Comparison of ENCODE assay signal across 25 mouse cellular contexts in genomic region chr1:106403011-106403501, GRCm38 (mm10).
A peak's percentile ranks its signal among the peaks of the same experiment; 100 is the strongest.
DNase-seq lines count a peak whose midpoint lies in the region; ATAC-seq lines count a peak whose summit lies in the region.
"Had no signal": no experiment of that assay in that cellular context is flagged by ENCODE, and none has a peak within 500 bp of the region (broad histone marks: within the 10 kb centered on the region; RNA-seq: fewer than 3 reads in every experiment).

No protein-coding gene starts in this region.

- no peak overlapping the region for H3K27ac ChIP-seq in forebrain, embryonic 13.5 days
- H3K27ac ChIP-seq in forebrain, embryonic 12.5 days, result no peak overlapping the region
- H3K27ac ChIP-seq in forebrain, embryonic 14.5 days (ENCODE audit: low read depth, low read length), result no peak overlapping the region
- no peak overlapping the region for H3K27ac ChIP-seq in hindbrain, embryonic 15.5 days (replicated peaks)
- H3K27ac ChIP-seq: heart, embryonic 10.5 days; layer of hippocampus, adult 2 months; neural tube, embryonic 13.5 days had no signal

- no peak overlapping the region for H3K9ac ChIP-seq in forebrain, embryonic 13.5 days
- H3K9ac ChIP-seq in forebrain, embryonic 12.5 days, result no peak overlapping the region
- no peak overlapping the region for H3K9ac ChIP-seq in forebrain, embryonic 14.5 days (ENCODE audit: low read length)
- no peak overlapping the region for H3K9ac ChIP-seq in hindbrain, embryonic 15.5 days
- H3K9ac ChIP-seq: neural tube, embryonic 13.5 days had no signal

- WGBS in forebrain, embryonic 13.5 days, result 37% methylated on average over 6 of the region's 6 CpGs
- 49% methylated on average over 6 of the region's 6 CpGs for WGBS in forebrain, embryonic 12.5 days
- 33% methylated on average over 6 of the region's 6 CpGs for WGBS in forebrain, embryonic 14.5 days
- 28% methylated on average over 6 of the region's 6 CpGs for WGBS in hindbrain, embryonic 15.5 days

- H3K4me2 ChIP-seq in forebrain, embryonic 13.5 days, result no peak overlapping the region
- no peak overlapping the region for H3K4me2 ChIP-seq in forebrain, embryonic 12.5 days
- no peak overlapping the region for H3K4me2 ChIP-seq in forebrain, embryonic 14.5 days (ENCODE audit: low read length)
- H3K4me2 ChIP-seq in hindbrain, embryonic 15.5 days, result no peak overlapping the region
- H3K4me2 ChIP-seq: neural tube, embryonic 13.5 days had no signal

- ATAC-seq in forebrain, embryonic 13.5 days, result peak; percentile 37; the same call in 1 of the 2 replicates
- ATAC-seq in forebrain, embryonic 12.5 days (ENCODE audit: low FRiP score), result no peak
- ATAC-seq in forebrain, embryonic 14.5 days, result peak; percentile 56
- peak; percentile 65 for ATAC-seq in hindbrain, embryonic 15.5 days (ENCODE audit: low FRiP score, low read depth)

- no peaks in the 10 kb centered on the region for H3K9me3 ChIP-seq in forebrain, embryonic 13.5 days (replicated peaks)
- no peaks in the 10 kb centered on the region for H3K9me3 ChIP-seq in forebrain, embryonic 12.5 days
- no peaks in the 10 kb centered on the region for H3K9me3 ChIP-seq in forebrain, embryonic 14.5 days (replicated peaks; ENCODE audit: control insufficient read depth, low read length)
- no peaks in the 10 kb centered on the region for H3K9me3 ChIP-seq in hindbrain, embryonic 15.5 days
- H3K9me3 ChIP-seq: heart, embryonic 10.5 days; neural tube, embryonic 13.5 days had no signal

- H3K36me3 ChIP-seq in forebrain, embryonic 13.5 days (ENCODE audit: poor library complexity, severe bottlenecking), result no peaks in the 10 kb centered on the region
- H3K36me3 ChIP-seq in forebrain, embryonic 12.5 days (replicated peaks), result no peaks in the 10 kb centered on the region
- no peaks in the 10 kb centered on the region for H3K36me3 ChIP-seq in forebrain, embryonic 14.5 days (ENCODE audit: control insufficient read depth, insufficient read depth, low read length)
- H3K36me3 ChIP-seq in hindbrain, embryonic 15.5 days, result no peaks in the 10 kb centered on the region
- H3K36me3 ChIP-seq: heart, embryonic 10.5 days; neural tube, embryonic 13.5 days had no signal

- peak; percentile 89 for DNase-seq in Muller cell, postnatal 12 days (ENCODE audit: inconsistent ontology term)
- peak; percentile 5 for DNase-seq in forebrain, embryonic 14.5 days (ENCODE audit: low spot score)
- DNase-seq in spleen, postnatal 10 days (ENCODE audit: low spot score in 2 of 2), result no peak
- DNase-seq in frontal cortex, postnatal 36 days (ENCODE audit: low spot score in 2 of 2), result no peak
- no peak for DNase-seq in kidney, adult 18-20 months
- DNase-seq: adrenal gland, postnatal 25 days; cerebellum, adult 18-20 months; cerebellum, postnatal 25 days; gastrocnemius, postnatal 36 days; heart, postnatal 10 days; kidney, adult 2 months; kidney, postnatal 14 days; layer of hippocampus, postnatal 36 days; liver; lung, postnatal 14 days; right cerebral cortex, postnatal 4 days; thymus, postnatal 25 days had no signal

- H3K4me3 ChIP-seq in forebrain, embryonic 13.5 days, result no peak overlapping the region
- no peak overlapping the region for H3K4me3 ChIP-seq in forebrain, embryonic 12.5 days (replicated peaks)
- H3K4me3 ChIP-seq in forebrain, embryonic 14.5 days (ENCODE audit: low read depth, low read length), result no peak overlapping the region
- H3K4me3 ChIP-seq in hindbrain, embryonic 15.5 days, result no peak overlapping the region
- H3K4me3 ChIP-seq: erythroblast, embryonic 14.5 days; heart, embryonic 10.5 days; layer of hippocampus, adult 2 months; neural tube, embryonic 13.5 days had no signal

- no peaks in the 10 kb centered on the region for H3K27me3 ChIP-seq in forebrain, embryonic 13.5 days
- no peaks in the 10 kb centered on the region for H3K27me3 ChIP-seq in forebrain, embryonic 12.5 days
- no peaks in the 10 kb centered on the region for H3K27me3 ChIP-seq in forebrain, embryonic 14.5 days (replicated peaks; ENCODE audit: control insufficient read depth, insufficient read depth, low read length)
- H3K27me3 ChIP-seq in hindbrain, embryonic 15.5 days, result no peaks in the 10 kb centered on the region
- H3K27me3 ChIP-seq: CH12.LX; neural tube, embryonic 13.5 days had no signal

- H3K4me1 ChIP-seq in forebrain, embryonic 13.5 days, result 0 out of 2 replicates have a peak, but pooled peaks cover 5% of the 10 kb centered on the region
- H3K4me1 ChIP-seq in forebrain, embryonic 12.5 days, result peaks cover 5% of the 10 kb centered on the region; the same call in 1 of the 2 replicates
- H3K4me1 ChIP-seq in forebrain, embryonic 14.5 days (ENCODE audit: control insufficient read depth, insufficient read depth, low read length), result no peaks in the 10 kb centered on the region
- 0 out of 2 replicates have a peak, but pooled peaks cover 3% of the 10 kb centered on the region for H3K4me1 ChIP-seq in hindbrain, embryonic 15.5 days (replicated peaks)
- H3K4me1 ChIP-seq: neural tube, embryonic 13.5 days had no signal

Comparison
In these comparisons a context has a peak if more than half of its experiments do, and no peak if none do; other contexts are left out.
1. DNase-seq: peak in Muller cell, postnatal 12 days (single experiment) and forebrain, embryonic 14.5 days (single experiment); none in spleen, postnatal 10 days (0 of 2), frontal cortex, postnatal 36 days (0 of 2) and kidney, adult 18-20 months (single experiment).